Mouse (Mus musculus) fat pad, adult 2 months (tissue): ENCODE results near the gene Zfp277.

Source experiments
- DNase-seq: peaks from one replicate; pipeline ENCODE4 v3.0.0-alpha.2; 2011; ENCODE audit warnings: low read depth, low spot score; ENCODE audit errors: extremely low read depth

Zfp277 gene

GRCm38 (mm10) chr12:40445206-40445605 lies 496 bp downstream of the Zfp277 start:
- no peak for DNase-seq

- DNase-seq: no peak
Measured at GRCm38 (mm10) chr12:40438049-40438448, 7.7 kb downstream of the Zfp277 start.

DNA sequence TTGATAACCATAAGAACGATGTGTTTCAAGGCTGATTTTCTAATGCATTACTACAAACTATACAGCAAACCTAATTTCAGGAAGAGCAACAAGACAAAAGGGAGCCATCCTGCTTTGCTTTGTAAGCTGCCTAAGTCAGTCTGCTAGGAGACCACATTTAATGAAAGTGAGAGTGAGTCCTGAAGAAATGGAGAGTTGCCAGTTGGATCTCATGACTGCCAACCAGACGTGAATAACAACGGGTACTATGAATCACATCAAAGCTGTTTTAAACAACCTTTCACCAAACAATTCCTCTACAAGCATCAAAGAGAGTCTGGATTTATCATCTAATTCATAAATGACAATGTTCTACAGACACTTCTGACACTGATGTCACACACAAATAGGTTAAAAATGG lies 11.6 kb downstream of the Zfp277 start:
- no peak for DNase-seq

- DNase-seq: no peak
Measured at GRCm38 (mm10) chr12:40431075-40431474, 14.6 kb downstream of the Zfp277 start.

DNA sequence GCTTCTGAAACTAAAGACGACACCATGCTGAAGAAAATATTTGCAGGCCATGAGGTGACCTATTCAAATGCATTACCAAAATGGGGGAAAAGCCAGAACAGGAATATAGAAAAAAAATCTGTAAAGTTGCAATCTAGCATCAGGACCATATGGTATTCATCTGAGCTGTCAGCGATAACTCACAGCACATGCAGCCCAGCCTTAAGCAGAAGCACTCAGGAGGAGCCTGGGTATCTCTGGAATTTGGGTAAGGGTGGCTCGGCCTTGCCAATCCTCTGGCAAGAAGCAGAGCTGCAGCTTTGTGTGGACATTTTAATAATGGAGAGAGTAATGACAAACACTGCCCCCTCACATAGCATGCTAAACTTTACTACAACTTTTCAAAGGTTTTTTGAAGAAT lies 15.7 kb downstream of the Zfp277 start:
- no peak for DNase-seq

- DNase-seq: no peak
Measured at GRCm38 (mm10) chr12:40427606-40428005, 18.1 kb downstream of the Zfp277 start.

DNA sequence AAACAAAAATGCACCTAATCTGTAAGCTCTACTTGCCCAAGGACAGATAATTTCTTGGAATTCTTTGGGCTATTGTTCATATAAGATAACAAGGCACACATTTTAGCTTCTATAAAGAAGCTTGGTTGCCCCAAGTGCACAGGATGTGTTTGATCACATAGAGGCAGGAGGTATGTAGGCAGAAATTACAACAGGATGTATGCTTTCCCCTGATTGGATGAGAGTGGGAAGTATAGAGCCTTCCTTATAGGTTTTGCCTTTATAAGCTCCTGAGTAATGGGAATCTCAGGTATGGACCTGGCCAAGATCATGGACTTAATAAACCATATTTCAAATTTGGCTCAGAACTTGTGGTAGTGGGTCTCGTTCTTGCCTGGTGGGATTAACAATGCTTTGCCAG lies 20.7 kb downstream of the Zfp277 start:
- DNase-seq: no peak

GRCm38 (mm10) chr12:40417257-40417656 lies 28.4 kb downstream of the Zfp277 start:
- no peak for DNase-seq

GRCm38 (mm10) chr12:40415312-40415925 lies 30.3 kb downstream of the Zfp277 start:
- no peak for DNase-seq

- DNase-seq: no peak
Measured at GRCm38 (mm10) chr12:40414682-40415311, 30.9 kb downstream of the Zfp277 start.

DNA sequence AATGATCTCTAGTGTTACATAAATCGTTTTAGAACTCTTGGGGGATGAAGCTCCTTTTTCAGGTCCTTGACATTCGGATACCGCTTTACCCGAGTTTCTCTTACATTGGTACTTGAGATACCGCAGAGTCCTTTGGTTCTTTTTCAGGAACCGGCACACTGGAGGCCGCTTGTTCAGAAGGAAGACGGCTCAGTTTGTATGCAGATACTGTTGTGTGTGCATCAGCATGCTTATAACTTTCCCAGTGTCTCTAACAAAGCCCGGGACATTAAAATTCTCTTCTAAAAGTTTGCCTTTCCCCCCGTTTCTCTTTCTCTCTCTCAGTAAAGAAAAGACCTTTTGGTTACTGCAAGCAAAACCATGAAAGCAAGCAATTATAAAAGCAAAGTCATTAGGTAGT lies 45.9 kb downstream of the Zfp277 start:
- DNase-seq: no peak

DNA sequence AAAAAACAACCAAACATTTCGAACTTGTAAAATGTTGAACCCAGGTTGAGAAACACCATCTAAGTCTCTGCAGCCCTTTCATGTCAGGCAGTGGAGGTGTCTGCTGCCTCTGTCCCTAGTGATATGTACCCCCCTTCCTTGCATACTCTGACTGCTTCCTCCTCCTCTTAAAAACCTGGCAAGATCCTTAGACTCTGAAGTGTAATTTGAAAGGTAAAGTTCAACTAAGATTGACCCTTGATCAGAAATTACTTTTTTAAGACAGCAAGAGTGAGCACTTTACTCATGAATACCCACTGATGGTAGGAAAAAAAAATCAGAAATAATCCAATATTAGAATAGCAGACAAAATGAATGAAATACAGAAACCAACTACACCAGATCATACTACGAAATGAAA lies 46.3 kb downstream of the Zfp277 start:
- no peak for DNase-seq

- DNase-seq: no peak
Measured at GRCm38 (mm10) chr12:40398916-40399315, 46.8 kb downstream of the Zfp277 start.

- no peak for DNase-seq
Measured at GRCm38 (mm10) chr12:40392869-40393268, 52.8 kb downstream of the Zfp277 start.

GRCm38 (mm10) chr12:40391262-40391661 lies 54.4 kb downstream of the Zfp277 start:
- DNase-seq: no peak

GRCm38 (mm10) chr12:40387786-40388185 lies 57.9 kb downstream of the Zfp277 start:
- no peak for DNase-seq

DNA sequence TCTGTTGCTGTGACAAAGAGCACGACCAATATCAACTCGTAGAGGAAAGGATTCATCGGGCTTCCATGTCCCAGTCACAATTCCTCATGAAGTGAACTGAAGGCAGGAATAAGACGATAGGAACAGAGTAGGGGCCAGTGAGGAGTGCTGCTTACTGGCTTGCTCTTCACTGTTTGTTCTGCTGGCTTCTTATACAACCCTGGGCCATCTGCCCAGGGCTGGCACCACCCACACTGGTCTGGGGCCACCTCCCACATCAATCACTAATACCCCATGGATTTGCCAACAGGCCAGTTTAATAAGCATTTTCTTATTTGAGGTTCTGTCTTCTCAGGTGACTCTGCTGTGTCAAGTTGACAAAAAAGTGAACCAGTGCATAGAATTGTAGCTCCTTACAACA lies 60.4 kb downstream of the Zfp277 start:
- no peak for DNase-seq

DNA sequence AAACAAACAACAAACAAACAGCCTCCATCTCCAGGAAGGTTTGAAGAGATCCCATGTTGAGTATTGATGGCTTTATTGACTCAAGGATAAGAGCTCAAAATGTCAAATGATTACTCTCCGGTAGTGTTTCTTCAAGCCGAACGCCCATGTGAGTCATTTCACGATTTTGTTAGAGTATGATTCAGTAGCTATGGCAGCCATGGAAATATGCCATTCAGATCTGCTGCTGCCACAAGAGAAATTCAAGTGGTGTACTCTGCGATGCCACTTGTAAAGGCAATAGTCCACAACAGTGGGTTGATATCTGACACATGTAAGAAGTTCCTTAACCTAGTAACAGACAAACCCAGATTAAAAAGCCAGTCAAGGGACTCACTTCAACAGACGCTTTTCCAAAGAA lies 62.0 kb downstream of the Zfp277 start:
- no peak for DNase-seq

DNA sequence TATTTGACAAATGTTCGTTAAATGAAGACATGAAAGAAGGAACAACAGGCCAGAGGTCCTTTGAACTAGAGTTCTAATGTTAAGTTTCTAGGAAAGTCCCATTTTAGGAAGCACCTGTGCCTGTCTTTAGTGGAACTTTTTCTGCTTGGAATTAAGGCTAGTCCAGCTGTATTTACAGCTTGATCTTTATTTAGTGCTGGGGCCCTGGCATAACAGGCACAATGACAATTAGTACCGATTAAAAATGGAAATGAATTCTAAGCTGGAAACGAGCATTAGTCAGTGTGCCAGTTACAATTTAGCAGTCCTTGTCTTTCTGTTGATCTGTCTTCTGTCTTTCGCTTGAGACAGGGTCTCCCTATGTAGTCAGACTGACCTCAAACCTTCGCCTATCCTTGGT lies 63.2 kb downstream of the Zfp277 start:
- DNase-seq: no peak

DNA sequence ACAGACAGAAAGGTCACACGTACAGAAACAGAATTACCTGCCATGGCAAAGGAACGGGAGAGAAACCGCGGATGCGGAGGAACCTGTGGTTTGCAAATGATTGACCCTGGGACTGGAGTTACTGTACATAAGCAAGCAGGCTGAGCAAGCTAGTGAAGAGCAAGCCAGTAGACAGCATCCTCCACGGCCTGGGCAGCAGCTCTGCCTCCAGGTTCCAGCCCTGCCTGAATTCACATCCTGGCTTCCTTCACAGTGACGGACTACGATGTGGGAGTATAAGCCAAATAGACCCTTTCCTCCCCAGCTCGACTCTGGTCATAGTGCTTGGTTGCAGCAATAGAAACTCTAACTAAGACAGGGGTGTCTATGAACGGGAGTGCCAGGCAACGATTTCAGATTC lies 63.9 kb downstream of the Zfp277 start:
- DNase-seq: no peak

DNA sequence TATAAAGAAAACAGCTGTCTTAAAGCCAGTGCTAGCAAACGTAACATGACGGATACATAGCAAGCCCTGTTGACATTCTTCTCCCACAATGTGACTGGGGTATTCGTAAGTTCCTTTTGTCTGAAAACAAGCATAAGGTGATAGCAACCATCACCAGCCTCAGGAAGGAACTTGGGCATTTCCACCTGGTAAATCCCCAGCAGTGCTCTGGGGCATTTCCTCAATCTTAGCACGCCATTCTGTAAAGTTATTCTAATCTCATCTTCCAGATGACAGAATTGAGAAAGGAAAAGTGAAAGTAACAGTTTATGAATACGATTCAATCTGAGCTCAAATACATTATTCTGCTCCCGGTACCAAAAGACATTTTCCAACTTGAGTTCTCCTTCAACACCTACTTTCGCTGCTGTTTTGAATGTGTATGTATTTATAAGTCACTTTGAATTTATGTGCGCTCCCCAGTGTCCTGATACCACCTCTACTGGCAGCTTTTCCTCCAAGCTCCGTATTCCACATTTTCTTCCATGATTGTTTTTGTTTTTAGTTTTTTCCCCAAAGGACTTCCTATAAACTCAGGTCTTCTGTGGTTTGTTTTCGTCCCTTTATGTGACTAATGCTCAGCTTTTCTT lies 64.4 kb downstream of the Zfp277 start:
- no peak for DNase-seq

DNA sequence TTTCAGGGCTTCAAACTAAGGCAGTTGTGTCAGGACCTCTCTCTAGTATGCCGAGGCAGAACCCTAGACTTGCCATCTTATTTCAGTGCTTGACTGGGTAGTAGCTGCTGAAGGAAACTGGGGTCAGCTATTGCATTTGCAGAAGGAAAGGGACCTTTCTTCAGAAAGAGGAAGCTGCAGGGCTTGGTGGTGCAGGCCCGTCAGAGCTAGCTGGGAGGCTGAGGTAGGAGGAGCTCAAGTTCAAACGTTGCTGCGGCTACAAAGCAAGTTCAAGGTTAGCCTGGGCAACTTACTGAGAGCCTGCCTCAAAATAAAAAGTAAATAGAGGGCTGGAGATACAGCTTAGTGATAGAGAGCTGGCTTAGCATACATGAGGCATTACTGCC lies 66.2 kb downstream of the Zfp277 start:
- no peak for DNase-seq
